Mouse (Mus musculus): ENCODE results near the gene Mef2a. TPM values are rescaled to one million over a fixed set of nuclear protein-coding genes. Genes with fewer than 3 reads are reported as not detected.

The Mef2a gene
- total RNA-seq, 4 experiments from 2014 or later, result 91.0 to 102 (median 101) TPM

DNA sequence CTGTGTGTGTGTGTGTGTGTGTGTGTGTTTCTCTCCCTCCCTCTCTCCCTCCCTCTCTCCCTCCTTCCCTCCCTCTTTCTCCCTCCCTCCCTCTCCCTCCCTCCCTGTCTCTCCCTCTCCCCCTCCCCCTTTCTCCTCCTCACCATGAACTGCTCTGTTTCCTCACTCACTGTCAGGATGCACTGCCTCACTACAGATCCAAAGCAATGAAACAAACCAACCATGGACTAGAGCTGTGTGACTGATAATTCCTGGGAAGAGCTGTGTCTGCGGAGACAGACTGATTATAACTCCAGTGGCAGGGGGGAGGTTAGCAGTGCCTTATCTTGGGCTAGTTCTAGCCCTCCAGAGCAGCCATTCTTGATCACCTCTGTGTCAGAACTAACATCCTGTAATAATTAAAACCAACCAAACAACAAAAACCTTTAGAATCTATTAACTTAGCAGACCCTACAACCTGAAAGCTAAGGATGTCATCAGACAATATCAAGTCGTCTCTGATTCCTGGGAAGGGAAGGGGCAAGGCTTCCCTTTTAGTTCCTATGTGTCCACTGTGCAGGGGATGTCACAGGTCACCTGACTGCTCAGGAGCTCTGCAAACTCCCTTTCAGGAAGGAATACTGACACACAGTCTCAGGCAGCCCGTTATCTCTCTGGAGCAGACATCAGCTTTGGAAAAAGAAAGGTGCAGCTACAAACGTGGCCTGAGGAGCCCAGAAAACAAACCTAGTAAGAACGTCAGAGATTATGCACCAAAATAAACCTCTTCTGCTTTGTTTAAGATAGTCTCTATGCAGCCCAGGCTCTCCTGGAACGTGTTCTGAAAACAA lies 162.4 kb downstream of the Mef2a start:
- no peak for DNase-seq (ENCODE audit: low spot score in 2 of 2)

DNA sequence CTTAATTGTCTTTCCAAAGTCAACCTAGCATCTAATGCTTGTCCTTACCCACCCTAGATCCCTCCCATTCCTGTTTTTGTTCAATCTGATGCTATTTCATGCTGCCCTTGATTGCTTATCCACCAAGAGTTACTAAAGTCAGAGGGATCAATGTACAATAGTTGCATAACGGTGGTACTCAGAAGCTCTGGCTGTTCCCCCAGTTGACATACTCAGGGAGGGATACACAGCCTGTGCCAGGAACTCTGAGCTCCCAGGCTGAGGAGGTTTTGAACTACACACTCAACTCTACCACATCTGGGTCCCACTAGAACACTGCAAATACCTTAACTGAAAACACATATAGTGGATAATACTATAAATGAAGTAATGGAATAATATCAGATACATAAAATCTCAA lies 164.3 kb downstream of the Mef2a start:
- DNase-seq (ENCODE audit: low spot score in 2 of 2), result no peak

DNA sequence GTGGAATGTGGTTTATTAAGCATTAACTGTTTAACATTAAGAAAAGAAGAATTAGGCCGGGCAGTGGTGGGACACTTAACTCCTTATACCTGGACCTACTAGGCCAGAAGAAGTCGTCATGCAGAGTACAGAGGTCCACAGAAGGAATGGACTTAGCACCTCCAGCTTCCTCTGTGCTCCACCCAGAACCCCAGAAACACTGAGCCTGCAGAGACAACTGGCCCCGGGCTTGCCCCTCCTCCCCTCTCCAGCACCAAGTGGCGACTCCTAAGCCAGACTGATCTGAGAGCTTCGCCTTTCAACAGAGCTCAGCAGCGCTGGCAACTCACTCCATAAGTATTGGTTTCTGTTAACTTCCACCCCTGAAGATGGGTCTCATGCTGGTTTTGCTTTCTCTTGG lies 165.0 kb downstream of the Mef2a start:
- no peak for DNase-seq (ENCODE audit: low spot score in 2 of 2)

DNA sequence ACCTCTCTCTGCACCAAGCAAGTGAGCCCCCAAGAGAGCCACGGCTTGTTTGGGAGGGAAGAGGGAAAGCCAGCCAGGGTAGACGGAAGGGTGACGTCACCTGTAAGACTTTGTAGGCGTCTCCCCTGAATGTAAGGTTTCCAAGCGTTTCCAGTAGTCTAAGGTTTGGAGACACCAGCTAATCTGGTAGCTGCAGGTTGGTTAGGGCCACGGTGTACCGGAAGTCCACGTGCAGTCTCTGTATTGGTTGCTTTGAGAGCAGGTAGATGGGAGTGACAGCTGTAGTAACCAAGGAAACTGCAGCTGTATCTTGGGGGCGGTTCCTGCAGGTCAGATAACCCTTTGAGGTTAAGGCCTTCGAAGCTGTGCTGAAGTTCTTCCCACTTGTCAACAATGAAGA lies 166.2 kb downstream of the Mef2a start:
- no peak for DNase-seq (ENCODE audit: low spot score in 2 of 2)

DNA sequence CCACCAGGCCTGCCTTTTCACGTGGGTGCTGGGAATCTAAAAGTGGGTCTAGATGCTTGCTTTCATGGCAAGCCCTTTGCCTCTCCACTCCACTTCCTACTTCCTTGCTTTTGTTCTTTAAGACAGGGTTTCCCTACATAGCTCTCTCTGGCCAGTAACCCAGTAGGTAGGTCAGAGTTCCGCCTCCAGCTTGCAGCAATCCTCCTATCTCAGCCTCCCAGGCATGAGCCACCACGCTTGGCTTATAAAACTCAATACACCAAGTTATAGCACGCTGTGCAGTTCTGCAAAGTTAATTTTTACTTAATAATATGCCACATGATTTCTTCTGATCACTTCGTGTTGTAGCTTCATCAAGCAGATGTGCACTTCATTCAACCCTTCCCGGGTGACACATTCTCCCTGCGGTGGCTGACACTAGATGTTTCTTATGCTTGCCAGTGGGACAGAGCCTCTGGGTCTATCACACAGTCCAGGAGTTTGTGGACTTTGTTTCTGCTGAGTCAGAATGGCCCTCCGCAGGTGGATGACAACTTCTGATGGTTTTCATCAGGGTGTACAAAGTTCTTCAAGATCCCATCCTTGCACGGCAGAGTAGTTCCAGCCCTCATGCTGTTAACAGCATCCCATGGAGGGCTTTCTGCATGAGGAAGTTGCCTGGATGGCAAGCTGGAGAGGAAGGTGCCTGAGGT lies 166.8 kb downstream of the Mef2a start:
- DNase-seq (ENCODE audit: low spot score in 2 of 2), result no peak

DNA sequence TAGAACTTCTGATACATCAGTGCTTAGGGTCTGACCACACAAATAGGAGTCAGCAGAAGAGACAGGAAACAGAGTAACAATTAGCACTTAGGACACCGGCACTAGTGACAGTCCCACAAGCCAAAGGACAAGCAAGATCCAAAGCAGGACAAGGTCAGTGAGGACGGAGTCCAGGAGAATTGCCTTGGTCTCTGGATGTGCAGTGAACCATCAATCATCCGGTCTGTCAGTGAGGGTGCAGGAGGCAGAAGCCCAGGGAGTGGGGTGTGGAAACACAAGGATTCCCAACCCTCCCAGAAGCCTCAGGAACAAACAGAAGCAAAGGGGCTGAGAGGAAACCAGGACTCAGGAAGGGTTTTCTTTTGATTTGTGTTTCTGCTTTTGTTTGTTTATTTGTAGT lies 169.0 kb downstream of the Mef2a start:
- no peak for DNase-seq (ENCODE audit: low spot score in 2 of 2)

DNA sequence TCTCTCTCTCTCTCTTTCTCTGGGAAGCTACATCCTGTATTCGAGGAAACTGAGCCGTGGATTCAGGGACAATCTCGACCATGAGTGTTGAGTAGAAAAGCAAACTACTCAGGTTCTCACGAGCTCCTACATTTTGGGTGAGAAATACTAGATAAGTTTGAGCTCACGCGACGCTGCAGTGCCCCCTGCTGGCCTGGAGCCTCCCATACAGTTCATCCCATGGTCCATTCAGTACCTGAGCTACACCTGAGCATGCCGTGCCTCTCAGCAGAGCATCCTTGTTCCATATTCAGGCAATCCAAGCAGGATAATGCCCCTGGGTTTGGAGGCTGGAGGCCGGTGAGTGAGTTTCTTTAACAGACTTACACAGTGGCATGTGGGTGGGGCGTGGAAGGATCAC lies 173.2 kb downstream of the Mef2a start:
- DNase-seq (ENCODE audit: low spot score in 2 of 2), result peak in 1 of 2 experiments; percentile 31

DNA sequence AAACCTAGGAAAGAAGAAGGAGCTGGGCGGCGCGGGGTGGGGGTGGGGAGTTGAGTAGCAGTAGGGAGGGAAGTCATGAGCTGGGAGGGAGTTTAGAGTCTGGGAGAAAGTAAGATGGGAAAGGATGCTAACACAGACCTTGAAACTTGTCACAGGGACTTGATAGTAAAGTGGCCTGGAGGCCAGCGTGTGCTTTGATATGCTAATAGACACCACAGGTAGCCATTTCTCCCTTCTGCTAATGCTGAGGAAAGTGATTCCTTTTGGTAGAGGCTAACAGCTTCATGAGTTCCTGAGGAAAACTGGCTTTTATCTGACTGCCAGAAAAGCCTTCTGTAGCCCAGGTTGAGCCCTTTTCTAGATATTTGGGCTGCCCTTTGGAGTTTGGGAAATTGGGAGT lies 188.9 kb downstream of the Mef2a start:
- DNase-seq (ENCODE audit: low spot score in 2 of 2), result no peak

Other genes with a start within 250 kb of the Mef2a start
- gene Lysmd4, start 150.3 kb downstream of the Mef2a start, total RNA-seq (2022), result 10 to 100 TPM in 1 of 4 experiments, 1 to 10 TPM in 3; 5.7 to 10.3 (median 7.6) TPM